Mouse (Mus musculus) hindbrain, embryonic 16.5 days (tissue): ENCODE data around the gene Cd38. TPM values are rescaled to one million over a fixed set of nuclear protein-coding genes. Genes with fewer than 3 reads are reported as not detected.

Source experiments
- ATAC-seq: fragments of 200-750 bp; cut with Nextera tagmentation; 2 replicates; pipeline ENCODE4 v1.8.0; 2017; ENCODE audit warnings: moderate TSS enrichment, moderate library complexity
- H3K27ac ChIP-seq: fragments of 300-500 bp; sonication (generic); 2 replicates; pipeline ENCODE4 v1.5.1; 2014; ENCODE audit warnings: low read depth, mild to moderate bottlenecking, control low read depth, low read length, moderate library complexity
- H3K27me3 ChIP-seq: fragments of 300-500 bp; sonication (generic); replicated peaks from 2 replicates; pipeline ENCODE4 v1.6.1; 2014; ENCODE audit warnings: low read length; ENCODE audit not compliant: control insufficient read depth, insufficient read depth
- H3K36me3 ChIP-seq: fragments of 300-500 bp; sonication (generic); 2 replicates; pipeline ENCODE4 v1.6.1; 2014; ENCODE audit warnings: mild to moderate bottlenecking, low read length, moderate library complexity, mixed read lengths; ENCODE audit not compliant: control insufficient read depth, insufficient read depth
- H3K4me1 ChIP-seq: fragments of 300-500 bp; sonication (generic); 2 replicates; pipeline ENCODE4 v1.6.1; 2014; ENCODE audit warnings: low read depth, low read length; ENCODE audit not compliant: control insufficient read depth, insufficient read depth
- H3K4me2 ChIP-seq: fragments of 300-500 bp; sonication (generic); 2 replicates; pipeline ENCODE4 v1.6.1; 2014; ENCODE audit warnings: mild to moderate bottlenecking, low read length, control low read depth, moderate library complexity
- H3K4me3 ChIP-seq: fragments of 300-500 bp; sonication (generic); 2 replicates; pipeline ENCODE4 v1.5.1; 2014; ENCODE audit warnings: mild to moderate bottlenecking, low read length, control low read depth, moderate library complexity
- H3K9ac ChIP-seq: fragments of 300-500 bp; sonication (generic); 2 replicates; pipeline ENCODE4 v1.6.1; 2014; ENCODE audit warnings: low read depth, mild to moderate bottlenecking, control low read depth, low read length, moderate library complexity
- H3K9me3 ChIP-seq: fragments of 300-500 bp; sonication (generic); 2 replicates; pipeline ENCODE4 v1.6.1; 2014; ENCODE audit warnings: mild to moderate bottlenecking, low read length, moderate library complexity; ENCODE audit not compliant: control insufficient read depth
- WGBS: fragments of 180-500 bp; shearing (Covaris S2); extraction: QIAGEN DNeasy Blood & Tissue Kit; methylation state at CpG from one replicate; pipeline ENCODE4 v1.1.7; 2014; 5-methylcytosine and 5-hydroxymethylcytosine counted together
- polyA plus RNA-seq: library from polyadenylated mRNA; unstranded; fragments of >200 nt; fragmentation: Nextera tagmentation; extraction: Ambion mirVana; gene quantifications from 2 replicates; pipeline ENCODE4 v1.2.1, GENCODE M21; 2015

Gene Cd38
- polyA plus RNA-seq, 1 experiment from 2014 or later, result 2.8 TPM

DNA sequence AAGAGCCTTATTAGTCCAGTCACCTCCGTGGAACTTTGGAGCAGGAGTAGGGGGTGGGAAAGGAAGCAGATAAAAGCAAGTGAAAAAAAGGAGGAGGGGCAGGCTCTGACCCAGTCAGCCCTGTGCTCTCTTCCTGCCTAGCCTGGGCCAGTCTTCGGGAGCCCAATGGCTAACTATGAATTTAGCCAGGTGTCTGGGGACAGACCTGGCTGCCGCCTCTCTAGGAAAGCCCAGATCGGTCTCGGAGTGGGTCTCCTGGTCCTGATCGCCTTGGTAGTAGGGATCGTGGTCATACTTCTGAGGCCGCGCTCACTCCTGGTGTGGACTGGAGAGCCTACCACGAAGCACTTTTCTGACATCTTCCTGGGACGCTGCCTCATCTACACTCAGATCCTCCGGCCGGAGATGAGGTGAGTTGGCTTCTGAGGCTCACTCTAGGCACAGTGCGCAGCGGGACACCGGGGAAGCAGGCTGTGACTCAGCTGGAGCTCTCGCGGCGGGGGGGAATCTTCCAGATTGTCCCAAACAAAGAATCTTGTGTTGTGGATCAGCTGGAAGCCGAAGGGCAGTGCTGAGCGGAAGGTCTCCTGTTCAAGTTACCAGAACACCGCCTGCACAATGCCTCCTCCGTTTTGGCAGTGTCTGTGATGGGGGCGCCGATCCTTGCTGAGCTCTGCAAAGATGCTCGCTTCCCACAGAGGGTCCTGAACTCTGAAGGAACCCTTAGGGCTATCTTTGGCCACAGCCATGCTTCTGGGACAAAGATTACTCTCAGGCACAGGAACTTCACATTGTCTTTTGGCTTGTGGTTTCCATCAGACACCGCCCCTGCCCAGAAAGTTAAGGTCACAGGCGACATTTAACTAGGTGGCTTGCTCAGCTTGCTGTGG, 603 bp downstream of the Cd38 start:
- H3K36me3 ChIP-seq, result no peaks in the 10 kb centered on the region
- H3K9ac ChIP-seq, result peak overlapping the region; percentile 29; the same call in 1 of the 2 replicates
- H3K4me3 ChIP-seq, result peak overlapping the region; percentile 31
- 0 out of 2 replicates have a peak, but pooled peaks have one; percentile 34 for ATAC-seq
- H3K27ac ChIP-seq, result 0 out of 2 replicates have a peak overlapping the region, but pooled peaks have one; percentile 12
- 4% methylated on average over 28 of the region's 28 CpGs for WGBS
- H3K4me2 ChIP-seq, result peak overlapping the region; percentile 58
- H3K27me3 ChIP-seq, result no peaks in the 10 kb centered on the region; the same call in 1 of the 2 replicates
- H3K9me3 ChIP-seq, result no peaks in the 10 kb centered on the region
- peaks cover 4% of the 10 kb centered on the region; the same call in 1 of the 2 replicates for H3K4me1 ChIP-seq

DNA sequence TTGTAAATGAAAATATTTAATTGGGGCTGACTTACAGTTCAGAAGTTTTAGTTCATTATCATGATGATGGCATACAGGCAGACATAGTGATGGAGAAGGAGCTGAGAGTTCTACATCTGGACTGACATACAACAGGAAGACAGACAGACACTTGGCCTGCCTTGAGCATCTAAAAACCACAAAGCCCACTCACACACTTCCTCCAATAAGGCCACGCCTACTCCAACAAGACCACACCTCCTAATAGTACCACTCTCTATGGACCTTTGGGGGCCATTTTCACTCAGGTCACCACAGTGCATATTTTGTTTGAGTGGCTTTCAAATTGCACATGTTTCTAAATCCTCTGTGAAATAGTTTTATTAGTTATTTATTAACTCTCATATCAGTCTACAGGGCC, 3.5 kb downstream of the Cd38 start:
- no peak overlapping the region for H3K4me2 ChIP-seq
- no peaks in the 10 kb centered on the region; the same call in 1 of the 2 replicates for H3K27me3 ChIP-seq
- ATAC-seq, result no peak
- no peak overlapping the region for H3K4me3 ChIP-seq
- H3K36me3 ChIP-seq, result no peaks in the 10 kb centered on the region
- no peak overlapping the region for H3K27ac ChIP-seq
- H3K9me3 ChIP-seq, result no peaks in the 10 kb centered on the region
- H3K9ac ChIP-seq, result no peak overlapping the region
- 100% methylated on average over 1 of the region's 1 CpGs for WGBS
- peaks cover 4% of the 10 kb centered on the region; the same call in 1 of the 2 replicates for H3K4me1 ChIP-seq

DNA sequence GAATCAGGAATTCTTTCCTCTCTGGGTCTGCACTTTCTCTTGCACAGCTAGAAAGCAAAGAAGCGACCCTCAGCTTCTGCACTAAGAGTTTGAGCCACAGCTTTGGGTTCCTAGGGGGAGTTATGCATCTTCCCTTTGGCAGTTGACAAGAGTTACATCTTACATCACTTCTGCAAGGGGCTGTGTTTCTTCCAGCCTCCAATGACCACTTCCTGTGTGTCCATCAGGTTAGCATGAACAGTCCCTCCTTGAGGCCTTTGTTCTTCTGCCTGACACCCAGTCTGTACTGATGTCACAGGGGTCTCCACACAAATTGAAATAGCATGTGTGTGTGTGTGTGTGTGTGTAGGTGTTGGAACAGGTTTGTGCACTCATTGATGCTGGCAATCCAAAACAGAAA, 4.3 kb downstream of the Cd38 start:
- ATAC-seq, result no peak
- Histone ChIP-seq H3K4me1 (peaks cover 4% of the 10 kb centered on the region; the same call in 1 of the 2 replicates), H3K27ac (no peak overlapping the region), H3K36me3 (no peaks in the 10 kb centered on the region), H3K4me3 (no peak overlapping the region), H3K9me3 (no peaks in the 10 kb centered on the region), H3K27me3 (no peaks in the 10 kb centered on the region; the same call in 1 of the 2 replicates), H3K9ac (no peak overlapping the region), H3K4me2 (no peak overlapping the region)
- 77% methylated on average over 1 of the region's 1 CpGs for WGBS

DNA sequence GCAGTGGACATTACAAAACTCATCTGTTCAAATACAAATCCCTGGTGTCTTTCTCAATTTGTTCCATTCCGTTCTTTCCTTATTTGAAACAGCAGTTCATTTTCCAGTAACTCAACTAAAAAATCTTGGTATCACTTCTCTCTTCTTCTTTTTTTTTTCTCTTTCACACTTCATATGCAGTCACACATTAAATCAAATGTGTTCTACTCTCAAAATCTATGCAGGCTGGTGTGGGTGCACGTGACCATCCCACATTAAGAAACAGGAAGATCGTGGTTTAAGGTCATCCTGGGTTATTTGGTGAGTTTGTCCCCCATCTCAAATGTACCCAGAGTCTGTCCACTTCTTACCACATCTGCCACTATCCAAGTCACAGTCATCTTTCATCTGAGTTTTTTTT, 13.7 kb downstream of the Cd38 start:
- H3K4me1 ChIP-seq, result no peaks in the 10 kb centered on the region
- H3K4me2 ChIP-seq, result no peak overlapping the region
- H3K27me3 ChIP-seq, result no peaks in the 10 kb centered on the region
- no peak overlapping the region for H3K9ac ChIP-seq
- no peak overlapping the region for H3K27ac ChIP-seq
- 87% methylated on average over 3 of the region's 3 CpGs for WGBS
- ATAC-seq, result no peak
- no peaks in the 10 kb centered on the region for H3K36me3 ChIP-seq
- no peak overlapping the region for H3K4me3 ChIP-seq
- no peaks in the 10 kb centered on the region for H3K9me3 ChIP-seq

DNA sequence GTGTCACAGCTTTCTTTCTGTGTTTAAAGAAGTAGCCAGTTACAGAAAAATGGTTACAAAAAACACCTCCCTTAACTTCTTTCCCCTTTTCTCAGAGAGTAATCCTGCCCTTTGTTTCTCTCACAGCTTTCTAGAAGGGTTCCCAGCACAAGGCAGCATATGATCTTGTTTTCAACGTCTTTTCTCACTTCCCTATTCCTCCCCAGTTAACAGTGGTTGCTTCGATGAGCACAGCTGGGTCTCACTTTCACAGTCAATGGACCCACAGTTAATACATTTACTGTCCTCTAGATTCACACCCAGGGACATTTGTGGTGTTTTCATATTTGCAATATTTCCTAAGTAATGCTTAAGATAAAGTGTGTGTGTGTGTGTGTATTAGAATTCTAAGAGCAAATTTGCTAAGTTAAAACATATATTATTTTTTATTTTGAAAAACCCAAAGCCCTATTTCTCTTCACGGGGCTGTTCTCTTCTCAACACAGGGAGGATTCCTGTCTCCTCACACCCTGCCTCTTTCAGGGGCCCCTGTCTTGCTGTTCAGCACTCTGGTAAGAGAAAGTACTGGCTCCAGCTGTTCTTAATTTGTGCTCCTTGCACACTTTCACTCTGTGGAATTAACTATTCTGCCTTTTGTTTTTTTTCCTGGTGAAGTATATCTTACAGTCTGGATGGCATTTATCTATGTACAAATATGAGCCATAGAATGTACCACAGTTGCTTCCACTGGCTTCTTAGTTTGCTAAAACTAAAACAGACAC, 16.9 kb downstream of the Cd38 start:
- no peaks in the 10 kb centered on the region for H3K9me3 ChIP-seq
- WGBS, result 20% methylated on average over 3 of the region's 3 CpGs
- H3K27me3 ChIP-seq, result no peaks in the 10 kb centered on the region
- no peak overlapping the region for H3K27ac ChIP-seq
- no peaks in the 10 kb centered on the region for H3K4me1 ChIP-seq
- no peak for ATAC-seq
- no peak overlapping the region for H3K9ac ChIP-seq
- H3K4me3 ChIP-seq, result no peak overlapping the region
- H3K4me2 ChIP-seq, result no peak overlapping the region
- no peaks in the 10 kb centered on the region for H3K36me3 ChIP-seq

DNA sequence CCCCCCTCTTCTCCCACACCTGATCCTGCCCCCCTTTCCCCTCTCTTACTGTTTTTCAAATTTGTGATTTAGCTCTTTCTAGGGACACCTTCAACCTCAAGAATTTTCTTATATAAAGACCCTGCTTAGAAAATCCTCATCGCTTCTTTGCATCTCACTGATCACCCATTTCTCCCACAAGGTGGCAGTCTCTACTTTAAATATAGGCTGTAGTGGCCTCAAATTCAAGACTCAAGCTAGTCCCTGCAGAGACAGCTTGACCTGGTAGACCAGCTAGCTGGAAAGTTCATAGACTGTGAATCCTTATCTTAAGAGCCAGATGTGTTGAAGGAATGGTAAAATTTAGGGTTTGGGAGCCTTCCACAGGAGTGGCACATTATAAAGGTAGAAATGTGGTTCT, 24.0 kb downstream of the Cd38 start:
- Histone ChIP-seq H3K9ac (no peak overlapping the region), H3K4me3 (no peak overlapping the region), H3K36me3 (no peaks in the 10 kb centered on the region), H3K27ac (no peak overlapping the region), H3K9me3 (no peaks in the 10 kb centered on the region), H3K4me2 (no peak overlapping the region), H3K4me1 (no peaks in the 10 kb centered on the region), H3K27me3 (no peaks in the 10 kb centered on the region)
- WGBS, result 24% methylated on average over 1 of the region's 1 CpGs
- no peak for ATAC-seq

DNA sequence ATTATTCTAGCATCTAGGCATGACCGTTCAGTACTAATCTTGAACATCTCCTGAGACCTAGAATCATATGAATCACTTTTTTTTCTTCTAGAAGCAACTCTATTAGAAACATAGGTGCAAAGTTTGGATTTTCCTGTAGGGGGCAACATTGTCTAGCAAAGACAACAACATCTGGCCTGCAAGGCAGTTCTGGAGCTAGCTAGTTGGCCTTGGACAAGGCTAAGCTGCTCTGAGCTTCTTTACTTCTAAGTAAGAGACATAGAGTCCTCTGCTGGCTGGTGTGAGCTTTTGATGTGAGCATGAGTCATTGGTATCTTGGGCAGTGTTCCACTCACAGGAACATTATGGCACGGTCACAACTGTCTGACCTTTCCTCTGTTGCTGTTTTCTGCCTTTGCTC, 25.8 kb downstream of the Cd38 start:
- no peak overlapping the region for H3K4me3 ChIP-seq

DNA sequence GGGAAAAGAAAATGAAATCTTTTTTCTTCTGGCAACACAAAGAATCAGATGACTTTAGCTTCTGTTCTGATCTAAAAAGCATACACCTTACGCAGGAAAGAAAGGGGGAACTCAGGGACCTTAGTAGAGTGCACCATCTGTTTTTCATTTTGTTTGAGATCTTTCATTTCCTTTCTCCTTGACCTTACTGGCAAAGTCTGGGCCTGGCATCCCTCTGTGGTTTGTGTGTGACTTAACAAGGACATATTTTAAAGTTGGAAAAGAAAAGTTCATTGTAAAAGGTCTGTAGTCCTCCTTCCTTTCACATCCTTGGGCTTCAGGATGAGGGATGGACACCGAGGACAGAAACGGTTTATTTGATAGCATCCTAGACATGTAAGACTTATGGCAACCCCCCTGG, 27.6 kb downstream of the Cd38 start:
- H3K4me2 ChIP-seq, result no peak overlapping the region
- no peaks in the 10 kb centered on the region for H3K27me3 ChIP-seq
- H3K36me3 ChIP-seq, result no peaks in the 10 kb centered on the region
- 85% methylated on average over 3 of the region's 3 CpGs for WGBS
- no peak overlapping the region for H3K4me3 ChIP-seq
- H3K9me3 ChIP-seq, result no peaks in the 10 kb centered on the region
- no peak for ATAC-seq
- no peaks in the 10 kb centered on the region for H3K4me1 ChIP-seq
- H3K27ac ChIP-seq, result no peak overlapping the region
- no peak overlapping the region for H3K9ac ChIP-seq

More for the DNA sequence above, 25.8 kb downstream of the Cd38 start:
- 85% methylated on average over 2 of the region's 2 CpGs for WGBS
- Histone ChIP-seq H3K9ac (no peak overlapping the region), H3K36me3 (no peaks in the 10 kb centered on the region), H3K9me3 (no peaks in the 10 kb centered on the region), H3K4me1 (no peaks in the 10 kb centered on the region), H3K27me3 (no peaks in the 10 kb centered on the region), H3K4me2 (no peak overlapping the region), H3K27ac (no peak overlapping the region)
- no peak for ATAC-seq

DNA sequence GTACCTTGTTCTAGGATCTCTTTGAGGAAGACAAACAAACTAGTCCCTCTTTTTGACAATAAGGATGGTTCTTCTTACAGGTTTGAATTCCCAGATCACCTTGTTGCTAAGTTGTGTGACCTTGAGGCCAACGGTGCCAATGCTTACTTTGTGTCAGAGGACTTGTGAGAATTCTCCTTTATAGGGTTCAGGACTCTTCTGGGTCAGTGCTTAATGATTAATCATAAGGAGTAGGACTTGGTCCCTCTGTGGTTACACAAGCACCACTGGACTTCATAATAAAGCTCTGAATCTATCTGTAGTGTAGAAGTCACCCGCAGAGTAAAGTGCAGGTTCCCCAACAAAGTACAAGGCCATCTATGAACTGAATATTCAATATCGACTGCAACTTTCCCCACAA, 36.3 kb downstream of the Cd38 start:
- no peak for ATAC-seq
- no peaks in the 10 kb centered on the region for H3K4me1 ChIP-seq
- no peak overlapping the region for H3K4me2 ChIP-seq
- H3K27ac ChIP-seq, result no peak overlapping the region
- H3K9ac ChIP-seq, result no peak overlapping the region
- 86% methylated on average over 3 of the region's 3 CpGs for WGBS
- H3K4me3 ChIP-seq, result no peak overlapping the region
- no peaks in the 10 kb centered on the region for H3K36me3 ChIP-seq
- no peaks in the 10 kb centered on the region for H3K9me3 ChIP-seq
- no peaks in the 10 kb centered on the region for H3K27me3 ChIP-seq
